Mouse (Mus musculus) liver, adult 2 months (tissue): ENCODE results near the gene Gm11020.

Experiments
- CTCF ChIP-seq: fragments of 200-500 bp; IDR thresholded peaks from 2 replicates; pipeline ENCODE4 v1.5.1; 2011; ENCODE audit warnings: low read depth, low read length, control low read depth
- POLR2A ChIP-seq: fragments of 200-500 bp; IDR thresholded peaks from 2 replicates; pipeline ENCODE4 v1.6.1; 2011; ENCODE audit warnings: low read length, control low read depth; ENCODE audit not compliant: insufficient read depth; ENCODE audit errors: extremely low read depth

DNA sequence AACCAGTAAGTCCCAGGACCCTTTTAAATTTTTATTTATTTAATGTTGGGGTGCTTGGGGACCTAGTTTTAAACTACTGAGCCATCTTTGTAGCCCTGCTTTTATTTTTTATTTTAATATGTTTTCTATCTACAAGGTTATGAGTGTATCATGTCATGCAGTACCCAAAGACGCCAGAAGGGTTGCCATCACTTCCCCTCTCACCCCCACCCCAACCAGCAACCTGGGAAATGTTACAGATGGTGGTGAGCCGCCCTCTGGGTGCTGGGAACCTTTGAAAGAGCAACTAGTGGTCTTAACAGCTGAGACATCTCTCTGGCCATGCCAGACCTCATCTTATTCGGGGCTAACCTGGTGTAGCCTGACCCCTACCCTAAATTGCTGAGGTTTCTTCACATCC, 16.5 kb downstream of the Gm11020 start:
- TF ChIP-seq CTCF (no peak), POLR2A (no peak)
